Comparison of ENCODE assay signal across 9 mouse cellular contexts in the genomic region with DNA sequence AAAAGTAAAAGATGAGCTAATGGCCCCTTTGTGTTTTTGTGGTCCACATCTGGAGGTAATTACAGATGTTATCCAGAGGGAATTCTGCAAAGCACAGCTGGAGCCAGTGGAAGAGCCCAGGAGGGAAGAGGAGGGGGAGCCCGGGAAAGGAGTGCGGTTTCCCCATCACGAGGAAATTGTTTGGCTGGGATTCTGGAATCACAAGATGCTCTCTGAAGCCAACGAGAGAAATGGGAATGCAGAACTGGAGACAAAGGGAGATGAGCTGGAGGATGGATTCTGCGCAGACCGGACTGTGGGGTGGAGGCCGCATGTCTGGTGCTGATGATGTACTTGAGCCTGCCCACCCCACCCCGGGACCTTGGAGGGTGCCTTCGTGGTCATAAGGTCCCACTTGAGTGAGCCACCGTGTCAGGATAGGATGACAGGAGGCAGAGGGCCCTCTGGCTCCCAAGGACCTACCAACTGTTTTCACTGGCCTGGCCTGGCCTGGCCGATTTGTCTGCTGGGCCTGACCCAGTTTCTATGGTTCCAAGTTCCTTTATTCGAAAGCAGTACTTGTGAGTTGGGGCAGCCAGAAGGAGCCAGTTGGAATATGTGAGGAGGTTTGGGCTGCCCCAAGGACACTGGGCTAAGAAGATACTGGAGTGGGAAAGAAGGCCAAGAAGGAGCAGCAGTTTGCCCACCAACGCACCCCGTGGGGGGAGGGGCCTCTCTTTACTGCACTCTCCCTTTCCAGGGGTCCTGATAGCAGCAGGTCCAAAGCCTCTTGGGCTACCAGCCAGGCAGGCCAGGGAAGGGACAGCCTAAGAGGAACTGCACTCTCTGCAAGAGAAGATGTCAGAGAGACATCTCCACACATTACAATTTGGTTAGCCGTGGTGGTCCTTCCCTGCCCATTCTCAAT. TPM values are rescaled to one million over a fixed set of nuclear protein-coding genes. Genes with fewer than 3 reads are reported as not detected.
DNase-seq lines count a peak whose midpoint lies in the region; ATAC-seq and TF ChIP-seq lines count a peak whose summit lies in the region.
"Had no signal": no experiment of that assay in that cellular context is flagged by ENCODE, and none has a peak within 500 bp of the region (broad histone marks: within the 10 kb centered on the region; RNA-seq: fewer than 3 reads in every experiment).

No protein-coding gene starts in this region.

- peaks cover 34% of the 10 kb centered on the region for H3K36me3 ChIP-seq in kidney, embryonic 15.5 days
- H3K36me3 ChIP-seq in embryonic facial prominence, embryonic 14.5 days (ENCODE audit: control insufficient read depth, insufficient read depth, low read length): peaks cover 22% of the 10 kb centered on the region
- no peaks in the 10 kb centered on the region for H3K36me3 ChIP-seq in midbrain, postnatal 0 days (ENCODE audit: insufficient read depth, low read length)

- DNase-seq in kidney, adult 11 months: no peak
- peak; percentile 94 for DNase-seq in embryonic facial prominence, embryonic 14.5 days (ENCODE audit: low spot score)
- DNase-seq in heart, postnatal 25 days (ENCODE audit: low spot score): peak; percentile 62
- peak; percentile 55 for DNase-seq in ovary, postnatal 14 days (ENCODE audit: low spot score)
- no peak for DNase-seq in thymus, postnatal 4 days
- no peak for DNase-seq in midbrain, postnatal 0 days (ENCODE audit: low spot score)
- DNase-seq in cerebellum, adult 11 months: no peak

- H3K9me3 ChIP-seq in kidney, embryonic 15.5 days (replicated peaks): no peaks in the 10 kb centered on the region
- H3K9me3 ChIP-seq in embryonic facial prominence, embryonic 14.5 days (ENCODE audit: control insufficient read depth, low read length): no peaks in the 10 kb centered on the region
- no peaks in the 10 kb centered on the region for H3K9me3 ChIP-seq in midbrain, postnatal 0 days (ENCODE audit: low read length)

- intact Hi-C loops in heart, postnatal 25 days (cut with DNase I): loop anchor here (10.0 kb wide), 1 partner anchor 379 kb away; no protein-coding TSS in a partner anchor

- peak overlapping the region; percentile 63; the same call in 1 of the 2 replicates for H3K27ac ChIP-seq in kidney, embryonic 15.5 days
- peak overlapping the region; percentile 91 for H3K27ac ChIP-seq in embryonic facial prominence, embryonic 14.5 days (replicated peaks; ENCODE audit: low read depth, low read length)
- no peak overlapping the region for H3K27ac ChIP-seq in midbrain, postnatal 0 days (ENCODE audit: low read depth, low read length)
- H3K27ac ChIP-seq: layer of hippocampus, adult 2 months had no signal

- peaks cover 21% of the 10 kb centered on the region for H3K4me1 ChIP-seq in kidney, embryonic 15.5 days
- H3K4me1 ChIP-seq in embryonic facial prominence, embryonic 14.5 days (ENCODE audit: control insufficient read depth, insufficient read depth, low read length): peaks cover 14% of the 10 kb centered on the region
- H3K4me1 ChIP-seq in midbrain, postnatal 0 days (ENCODE audit: insufficient read depth, low read length): no peaks in the 10 kb centered on the region

- no peaks in the 10 kb centered on the region for H3K27me3 ChIP-seq in kidney, embryonic 15.5 days
- no peaks in the 10 kb centered on the region for H3K27me3 ChIP-seq in embryonic facial prominence, embryonic 14.5 days (replicated peaks; ENCODE audit: control insufficient read depth, insufficient read depth, low read length)
- no peaks in the 10 kb centered on the region for H3K27me3 ChIP-seq in midbrain, postnatal 0 days (ENCODE audit: insufficient read depth, low read length)

- H3K9ac ChIP-seq in kidney, embryonic 15.5 days: no peak overlapping the region
- H3K9ac ChIP-seq in embryonic facial prominence, embryonic 14.5 days (ENCODE audit: low read depth, low read length): 0 out of 2 replicates have a peak overlapping the region, but pooled peaks have one; percentile 28
- H3K9ac ChIP-seq in midbrain, postnatal 0 days (replicated peaks; ENCODE audit: low read length, poor library complexity, severe bottlenecking): no peak overlapping the region

- WGBS in kidney, embryonic 15.5 days: 64% methylated on average over 15 of the region's 15 CpGs
- WGBS in embryonic facial prominence, embryonic 14.5 days: 40% methylated on average over 14 of the region's 15 CpGs
- WGBS in midbrain, postnatal 0 days: 69% methylated on average over 15 of the region's 15 CpGs

- no peak overlapping the region for H3K4me3 ChIP-seq in kidney, embryonic 15.5 days (replicated peaks)
- H3K4me3 ChIP-seq in embryonic facial prominence, embryonic 14.5 days (ENCODE audit: low read depth, low read length): no peak overlapping the region
- H3K4me3 ChIP-seq in midbrain, postnatal 0 days (ENCODE audit: low read depth, low read length): no peak overlapping the region
- H3K4me3 ChIP-seq: layer of hippocampus, adult 2 months had no signal

- no peak for TF ChIP-seq CTCF in midbrain, postnatal 0 days (IDR thresholded peaks at IDR 0.05)

- ATAC-seq in kidney, embryonic 15.5 days (replicated peaks; ENCODE audit: low FRiP score): no peak
- peak; percentile 78 for ATAC-seq in embryonic facial prominence, embryonic 14.5 days (ENCODE audit: low read depth)
- ATAC-seq in midbrain, postnatal 0 days (ENCODE audit: low FRiP score): no peak

- no peak overlapping the region for H3K4me2 ChIP-seq in kidney, embryonic 15.5 days
- peak overlapping the region; percentile 21 for H3K4me2 ChIP-seq in embryonic facial prominence, embryonic 14.5 days (ENCODE audit: low read depth, low read length)
- H3K4me2 ChIP-seq in midbrain, postnatal 0 days (ENCODE audit: low read depth, low read length, poor library complexity, severe bottlenecking): no peak overlapping the region

RNA-seq across cellular contexts. Expression of a gene that starts 12.6 kb away (rescaled TPM):
- polyA plus RNA-seq in kidney, embryonic 15.5 days (2015; fragmentation: Nextera tagmentation; extraction: Ambion mirVana): 155 and 168 TPM in 2 replicates
- 235 and 254 TPM in 2 replicates for polyA plus RNA-seq in embryonic facial prominence, embryonic 14.5 days (2014; fragmentation: Nextera tagmentation; extraction: Ambion mirVana)
- total RNA-seq in heart, postnatal 25 days (2021): 10 to 100 TPM; 16.5 to 23.6 TPM
- total RNA-seq in midbrain, postnatal 0 days (2014; rRNA removed): 46.4 and 48.9 TPM in 2 replicates
- polyA plus RNA-seq in midbrain, postnatal 0 days (2015; fragmentation: Nextera tagmentation; extraction: Ambion mirVana): 40.6 and 41.8 TPM in 2 replicates

RNA-seq across cellular contexts. Expression of a gene that starts 17.3 kb away (rescaled TPM):
- 265 and 305 TPM in 2 replicates for polyA plus RNA-seq in kidney, embryonic 15.5 days (2015; fragmentation: Nextera tagmentation; extraction: Ambion mirVana)
- 226 and 241 TPM in 2 replicates for polyA plus RNA-seq in embryonic facial prominence, embryonic 14.5 days (2014; fragmentation: Nextera tagmentation; extraction: Ambion mirVana)
- total RNA-seq in heart, postnatal 25 days (2021): 100 to 1,000 TPM; 114 to 121 TPM
- total RNA-seq in midbrain, postnatal 0 days (2014; rRNA removed): 98.6 and 104 TPM in 2 replicates
- polyA plus RNA-seq in midbrain, postnatal 0 days (2015; fragmentation: Nextera tagmentation; extraction: Ambion mirVana): 296 and 303 TPM in 2 replicates

RNA-seq across cellular contexts. Expression of a gene that starts 20.0 kb away (rescaled TPM):
- polyA plus RNA-seq in kidney, embryonic 15.5 days (2015; fragmentation: Nextera tagmentation; extraction: Ambion mirVana): 46.8 and 54.6 TPM in 2 replicates
- 41.0 and 43.4 TPM in 2 replicates for polyA plus RNA-seq in embryonic facial prominence, embryonic 14.5 days (2014; fragmentation: Nextera tagmentation; extraction: Ambion mirVana)
- 10 to 100 TPM; 53.9 to 59.8 TPM for total RNA-seq in heart, postnatal 25 days (2021)
- 40.2 and 42.1 TPM in 2 replicates for total RNA-seq in midbrain, postnatal 0 days (2014; rRNA removed)
- 29.7 and 31.9 TPM in 2 replicates for polyA plus RNA-seq in midbrain, postnatal 0 days (2015; fragmentation: Nextera tagmentation; extraction: Ambion mirVana)

RNA-seq across cellular contexts. Expression of a gene that starts 26.4 kb away (rescaled TPM):
- polyA plus RNA-seq in kidney, embryonic 15.5 days (2015; fragmentation: Nextera tagmentation; extraction: Ambion mirVana): 11.0 and 11.4 TPM in 2 replicates
- polyA plus RNA-seq in embryonic facial prominence, embryonic 14.5 days (2014; fragmentation: Nextera tagmentation; extraction: Ambion mirVana): 6.3 and 7.7 TPM in 2 replicates
- total RNA-seq in heart, postnatal 25 days (2021): 1 to 10 TPM; 7.7 to 7.9 TPM
- 3.9 and 7.7 TPM in 2 replicates for total RNA-seq in midbrain, postnatal 0 days (2014; rRNA removed)
- 2.4 and 2.9 TPM in 2 replicates for polyA plus RNA-seq in midbrain, postnatal 0 days (2015; fragmentation: Nextera tagmentation; extraction: Ambion mirVana)

RNA-seq across cellular contexts. Expression of a gene that starts 31.9 kb away (rescaled TPM):
- polyA plus RNA-seq in kidney, embryonic 15.5 days (2015; fragmentation: Nextera tagmentation; extraction: Ambion mirVana): 6.3 and 6.8 TPM in 2 replicates
- 1.7 and 2.1 TPM in 2 replicates for polyA plus RNA-seq in embryonic facial prominence, embryonic 14.5 days (2014; fragmentation: Nextera tagmentation; extraction: Ambion mirVana)
- not detected for total RNA-seq in heart, postnatal 25 days (2021)
- 35.6 and 47.4 TPM in 2 replicates for total RNA-seq in midbrain, postnatal 0 days (2014; rRNA removed)
- polyA plus RNA-seq in midbrain, postnatal 0 days (2015; fragmentation: Nextera tagmentation; extraction: Ambion mirVana): 33.0 and 34.0 TPM in 2 replicates

Comparison
In these comparisons a context has a peak if more than half of its experiments do, and no peak if none do; other contexts are left out.
1. DNase-seq: peak in embryonic facial prominence, embryonic 14.5 days (single experiment), heart, postnatal 25 days (single experiment) and ovary, postnatal 14 days (single experiment); none in kidney, adult 11 months (single experiment), thymus, postnatal 4 days (single experiment), midbrain, postnatal 0 days (single experiment) and cerebellum, adult 11 months (single experiment).